23 mouse cellular contexts compared by ENCODE assay signal in genomic region chr12:30344806-30345205, GRCm38 (mm10). TPM values are rescaled to one million over a fixed set of nuclear protein-coding genes. Genes with fewer than 3 reads are reported as not detected.
DNase-seq lines count a peak whose midpoint lies in the region; ATAC-seq and TF ChIP-seq lines count a peak whose summit lies in the region.
"Had no signal": no experiment of that assay in that cellular context is flagged by ENCODE, and none has a peak within 500 bp of the region (broad histone marks: within the 10 kb centered on the region; RNA-seq: fewer than 3 reads in every experiment).

No protein-coding gene starts in this region.

- no peak for TF ChIP-seq CTCF in liver, adult 2 months (IDR thresholded peaks at IDR 0.05; ENCODE audit: low read depth, low read length)
- no peak for TF ChIP-seq CTCF in CH12.LX (conservative IDR thresholded peaks at IDR 0.05 in 1 of 2, IDR thresholded peaks at IDR 0.05 in 1 of 2; ENCODE audit: low read depth in 2 of 2, low read length in 2 of 2)

- no peaks in the 10 kb centered on the region for H3K9me3 ChIP-seq in CH12.LX (replicated peaks; ENCODE audit: low read length)
- no peaks in the 10 kb centered on the region for H3K9me3 ChIP-seq in hindbrain, embryonic 14.5 days (ENCODE audit: control insufficient read depth, low read length)
- H3K9me3 ChIP-seq: embryonic facial prominence, embryonic 10.5 days; heart, embryonic 10.5 days; hindbrain, embryonic 12.5 days; midbrain, embryonic 15.5 days; neural tube, embryonic 12.5 days had no signal

- no peak for TF ChIP-seq EP300 in CH12.LX (IDR thresholded peaks at IDR 0.05; ENCODE audit: low read length)

- no peak overlapping the region for H3K9ac ChIP-seq in liver, adult 2 months (ENCODE audit: low read depth, low read length)
- H3K9ac ChIP-seq in CH12.LX (ENCODE audit: insufficient read depth, low read depth): no peak overlapping the region
- no peak overlapping the region for H3K9ac ChIP-seq in hindbrain, embryonic 14.5 days
- H3K9ac ChIP-seq: forebrain, postnatal 0 days; hindbrain, embryonic 12.5 days; midbrain, embryonic 15.5 days; neural tube, embryonic 12.5 days had no signal

- no peak for TF ChIP-seq RAD21 in CH12.LX (IDR thresholded peaks at IDR 0.05; ENCODE audit: low read depth, low read length)

- H3K79me2 ChIP-seq in liver, adult 2 months (ENCODE audit: control insufficient read depth, insufficient read depth, low read length): no peaks in the 10 kb centered on the region
- no peaks in the 10 kb centered on the region for H3K79me2 ChIP-seq in CH12.LX (replicated peaks; ENCODE audit: control insufficient read depth, extremely low read depth, insufficient read depth, poor library complexity, severe bottlenecking)

- 3% methylated on average over 1 of the region's 1 CpGs for WGBS in liver, adult 2 months
- 7% methylated on average over 1 of the region's 1 CpGs for WGBS in large intestine, adult 2 months
- 35% methylated on average over 1 of the region's 1 CpGs for WGBS in hindbrain, embryonic 14.5 days

- peak; percentile 6 to 13 for DNase-seq in heart, postnatal 10 days
- no peak for DNase-seq in heart, postnatal 25 days (ENCODE audit: low spot score)
- peak; percentile 50 for DNase-seq in liver, adult 2 months (ENCODE audit: extremely low read depth, low read depth, low spot score)
- DNase-seq in liver (no peak), CH12.LX (ENCODE audit: extremely low read depth) (peak; percentile 6), MN1 (ENCODE audit: low spot score) (no peak)
- peak; percentile 16 for DNase-seq in large intestine, adult 2 months (ENCODE audit: low read depth, low spot score)
- DNase-seq in hindbrain, embryonic 14.5 days (ENCODE audit: low spot score): no peak
- DNase-seq: cerebellum, adult 9-11 months; forebrain, postnatal 0 days; gastrocnemius, postnatal 10 days; kidney, adult 18-20 months; layer of hippocampus, adult 9-11 months; right cerebral cortex, postnatal 14 days; thymus, postnatal 36 days had no signal

- intact Hi-C loops in heart, postnatal 10 days (cut with DNase I): no loop called here
- intact Hi-C loops in heart, postnatal 25 days (cut with DNase I): no loop called here

- H3K36me3 ChIP-seq in liver, adult 2 months (ENCODE audit: control insufficient read depth, insufficient read depth, low read length): no peaks in the 10 kb centered on the region
- no peaks in the 10 kb centered on the region for H3K36me3 ChIP-seq in CH12.LX (replicated peaks in 1 of 2; ENCODE audit: control insufficient read depth in 1 of 2, insufficient read depth in 1 of 2, low read length in 1 of 2)
- H3K36me3 ChIP-seq in hindbrain, embryonic 14.5 days (replicated peaks; ENCODE audit: control insufficient read depth, insufficient read depth): no peaks in the 10 kb centered on the region
- H3K36me3 ChIP-seq: embryonic facial prominence, embryonic 10.5 days; heart, embryonic 10.5 days; hindbrain, embryonic 12.5 days; midbrain, embryonic 15.5 days; neural tube, embryonic 12.5 days had no signal

- in situ Hi-C loops in CH12.LX (cut with MboI; ENCODE audit: low pct_ligation_motif_present, low pct_unique_long_range_greater_than_20kb, low sequenced_read_pairs): no loop called here

- dilution Hi-C loops in CH12.LX (cut with MboI; ENCODE audit: extremely low pct_ligation_motif_present, extremely low pct_unique_long_range_greater_than_20kb, low sequenced_read_pairs): no loop called here

- H3K27ac ChIP-seq in liver, adult 2 months (replicated peaks; ENCODE audit: insufficient read depth, low read depth, low read length): no peak overlapping the region
- H3K27ac ChIP-seq in CH12.LX (ENCODE audit: insufficient read depth, low read depth): no peak overlapping the region
- H3K27ac ChIP-seq in hindbrain, embryonic 14.5 days: no peak overlapping the region
- H3K27ac ChIP-seq: embryonic facial prominence, embryonic 10.5 days; heart, embryonic 10.5 days; hindbrain, embryonic 12.5 days; macrophage; midbrain, embryonic 15.5 days; neural tube, embryonic 12.5 days had no signal

- H3K4me3 ChIP-seq in liver, adult 2 months (ENCODE audit: insufficient read depth, low read depth, low read length): no peak overlapping the region
- H3K4me3 ChIP-seq in CH12.LX (replicated peaks in 1 of 3; ENCODE audit: low read depth in 2 of 3, low read length in 2 of 3, poor library complexity in 1 of 3): no peak overlapping the region
- H3K4me3 ChIP-seq in hindbrain, embryonic 14.5 days (replicated peaks; ENCODE audit: low read length): no peak overlapping the region
- H3K4me3 ChIP-seq: embryonic facial prominence, embryonic 10.5 days; erythroblast, embryonic 14.5 days; heart, embryonic 10.5 days; hindbrain, embryonic 12.5 days; midbrain, embryonic 15.5 days; neural tube, embryonic 12.5 days had no signal

- H3K4me1 ChIP-seq in liver, adult 2 months (ENCODE audit: control insufficient read depth, insufficient read depth, low read length): peaks cover 21% of the 10 kb centered on the region
- peaks cover 0 to 6% of the 10 kb centered on the region in 2 experiments; a peak in 2 of 4 replicates for H3K4me1 ChIP-seq in CH12.LX (ENCODE audit: control insufficient read depth in 1 of 2, insufficient read depth in 2 of 2)
- H3K4me1 ChIP-seq in hindbrain, embryonic 14.5 days (replicated peaks; ENCODE audit: control insufficient read depth, insufficient read depth, low read length): no peaks in the 10 kb centered on the region
- H3K4me1 ChIP-seq: embryonic facial prominence, embryonic 10.5 days; heart, embryonic 10.5 days; hindbrain, embryonic 12.5 days; midbrain, embryonic 15.5 days; neural tube, embryonic 12.5 days had no signal

- no peak for TF ChIP-seq POLR2A in liver, adult 2 months (IDR thresholded peaks at IDR 0.05; ENCODE audit: extremely low read depth, insufficient read depth, low read length)
- TF ChIP-seq POLR2A in CH12.LX (IDR thresholded peaks at IDR 0.05; ENCODE audit: low read depth, low read length): no peak

- no peaks in the 10 kb centered on the region for H3K27me3 ChIP-seq in liver, adult 2 months (ENCODE audit: control insufficient read depth, insufficient read depth, low read length)
- H3K27me3 ChIP-seq in CH12.LX (replicated peaks): no peaks in the 10 kb centered on the region
- no peaks in the 10 kb centered on the region for H3K27me3 ChIP-seq in hindbrain, embryonic 14.5 days (ENCODE audit: control insufficient read depth, insufficient read depth, low read length)
- H3K27me3 ChIP-seq: hindbrain, embryonic 12.5 days; midbrain, embryonic 15.5 days; neural tube, embryonic 12.5 days had no signal

- no peak for ATAC-seq in hindbrain, embryonic 14.5 days (ENCODE audit: low FRiP score)
- ATAC-seq: forebrain, postnatal 0 days; midbrain, embryonic 15.5 days had no signal

- H3K4me2 ChIP-seq in CH12.LX (ENCODE audit: insufficient read depth, low read depth, poor library complexity, severe bottlenecking): no peak overlapping the region
- no peak overlapping the region for H3K4me2 ChIP-seq in hindbrain, embryonic 14.5 days (replicated peaks)
- H3K4me2 ChIP-seq: hindbrain, embryonic 12.5 days; liver, embryonic 11.5 days; midbrain, embryonic 15.5 days; neural tube, embryonic 12.5 days had no signal

TF ChIP-seq in CH12.LX, 34 proteins besides CTCF, POLR2A, EP300 and RAD21:
- TF ChIP-seq ZC3H11A (IDR thresholded peaks at IDR 0.05; ENCODE audit: low read depth, low read length) (no peak), BHLHE40 (IDR thresholded peaks at IDR 0.05; ENCODE audit: low read depth, low read length) (peak; percentile 59)

RNA-seq across cellular contexts. Expression of gene Sntg2, which starts 28.4 kb away (rescaled TPM):
- 1 to 10 TPM; 1.0 to 1.9 TPM for total RNA-seq in heart, postnatal 10 days (2021)
- total RNA-seq in heart, postnatal 25 days (2021): under 1 TPM; 0.16 to 0.75 TPM
- total RNA-seq in liver, adult 2 months (2014; rRNA removed): 9.7 and 15.7 TPM in 2 replicates
- polyA plus RNA-seq in liver, adult 2 months (2012; rRNA removed): 4.6 and 9.0 TPM in 2 replicates
- total RNA-seq in CH12.LX (2012; rRNA removed) (not detected in 2 replicates), CH12.LX (2014; rRNA removed) (not detected in 2 replicates)
- not detected in 2 replicates for polyA plus RNA-seq in CH12.LX (2012; ENCODE audit: insufficient read length, low read depth)
- 10.2 and 14.7 TPM in 2 replicates for polyA plus RNA-seq in large intestine, adult 2 months (2012; rRNA removed)
- polyA plus RNA-seq in hindbrain, embryonic 14.5 days (2014; fragmentation: Nextera tagmentation; extraction: Ambion mirVana): 3.5 and 3.6 TPM in 2 replicates
- polyA plus RNA-seq: erythroblast, embryonic 14.5 days; macrophage had no signal

Comparison
In these comparisons a context has a peak if more than half of its experiments do, and no peak if none do; other contexts are left out.
1. DNase-seq: peak in heart, postnatal 10 days (2 of 2), liver, adult 2 months (single experiment), CH12.LX (single experiment) and large intestine, adult 2 months (single experiment); none in heart, postnatal 25 days (single experiment), liver (single experiment), MN1 (single experiment) and hindbrain, embryonic 14.5 days (single experiment).